Mouse (Mus musculus): ENCODE results near the gene Ttc7b.

Gene Ttc7b

GRCm38 (mm10) chr12:100380697-100381291 is 139.8 kb downstream of the Ttc7b start:
- no peak for DNase-seq (ENCODE audit: low spot score)

- no peak for DNase-seq (ENCODE audit: low spot score)
These were observed 140.8 kb downstream of the Ttc7b start for GRCm38 (mm10) chr12:100379833-100380232.

- no peak for DNase-seq (ENCODE audit: low spot score)
These were observed 142.4 kb downstream of the Ttc7b start for GRCm38 (mm10) chr12:100378266-100378665.

- no peak for DNase-seq (ENCODE audit: low spot score)
These were observed 142.8 kb downstream of the Ttc7b start for GRCm38 (mm10) chr12:100377791-100378190.

- no peak for DNase-seq (ENCODE audit: low spot score)
These were observed 144.8 kb downstream of the Ttc7b start for GRCm38 (mm10) chr12:100375801-100376200.

GRCm38 (mm10) chr12:100372785-100373184 is 147.8 kb downstream of the Ttc7b start:
- no peak for DNase-seq (ENCODE audit: low spot score)

GRCm38 (mm10) chr12:100372015-100372414 is 148.6 kb downstream of the Ttc7b start:
- DNase-seq (ENCODE audit: low spot score): no peak

GRCm38 (mm10) chr12:100369786-100370185 is 150.8 kb downstream of the Ttc7b start:
- no peak for DNase-seq (ENCODE audit: low spot score)

- DNase-seq (ENCODE audit: low spot score): no peak
These were observed 151.4 kb downstream of the Ttc7b start for GRCm38 (mm10) chr12:100369220-100369619.

- no peak for DNase-seq (ENCODE audit: low spot score)
These were observed 159.3 kb downstream of the Ttc7b start for GRCm38 (mm10) chr12:100361330-100361729.

- no peak for DNase-seq (ENCODE audit: low spot score)
These were observed 162.5 kb downstream of the Ttc7b start for GRCm38 (mm10) chr12:100358040-100358620.

GRCm38 (mm10) chr12:100356407-100356806 is 164.2 kb downstream of the Ttc7b start:
- DNase-seq (ENCODE audit: low spot score): no peak

GRCm38 (mm10) chr12:100355565-100355964 is 165.1 kb downstream of the Ttc7b start:
- no peak for DNase-seq (ENCODE audit: low spot score)

GRCm38 (mm10) chr12:100353954-100354353 is 166.7 kb downstream of the Ttc7b start:
- DNase-seq (ENCODE audit: low spot score): no peak

GRCm38 (mm10) chr12:100353075-100353782 is 167.4 kb downstream of the Ttc7b start:
- no peak for DNase-seq (ENCODE audit: low spot score)

GRCm38 (mm10) chr12:100352094-100352493 is 168.5 kb downstream of the Ttc7b start:
- no peak for DNase-seq (ENCODE audit: low spot score)

GRCm38 (mm10) chr12:100343554-100343953 is 177.1 kb downstream of the Ttc7b start:
- no peak for DNase-seq (ENCODE audit: low spot score)

- DNase-seq (ENCODE audit: low spot score): no peak
These were observed 179.0 kb downstream of the Ttc7b start for GRCm38 (mm10) chr12:100341614-100342013.

GRCm38 (mm10) chr12:100340901-100341460 is 179.6 kb downstream of the Ttc7b start:
- no peak for DNase-seq (ENCODE audit: low spot score)

GRCm38 (mm10) chr12:100338055-100338454 is 182.6 kb downstream of the Ttc7b start:
- no peak for DNase-seq (ENCODE audit: low spot score)

- no peak for DNase-seq (ENCODE audit: low spot score)
These were observed 183.1 kb downstream of the Ttc7b start for GRCm38 (mm10) chr12:100337351-100338018.

- no peak for DNase-seq (ENCODE audit: low spot score)
These were observed 184.4 kb downstream of the Ttc7b start for GRCm38 (mm10) chr12:100336241-100336640.

GRCm38 (mm10) chr12:100331806-100332205 is 188.8 kb downstream of the Ttc7b start:
- DNase-seq (ENCODE audit: low spot score): no peak

Measured in urinary bladder, postnatal 14 days (tissue).